In genomic region chr2:118257094-118257493, GRCm38 (mm10) we compare ENCODE assay signal across 8 mouse cellular contexts. TPM values are rescaled to one million over a fixed set of nuclear protein-coding genes. Genes with fewer than 3 reads are reported as not detected.
A peak's percentile ranks its signal among the peaks of the same experiment; 100 is the strongest.
DNase-seq lines count a peak whose midpoint lies in the region; ATAC-seq and TF ChIP-seq lines count a peak whose summit lies in the region.

No protein-coding gene starts in this region.

- peaks cover 32% of the 10 kb centered on the region for H3K4me1 ChIP-seq in hindbrain, embryonic 10.5 days (replicated peaks)
- no peaks in the 10 kb centered on the region for H3K4me1 ChIP-seq in hindbrain, embryonic 11.5 days (replicated peaks; ENCODE audit: control insufficient read depth, insufficient read depth, low read length)
- H3K4me1 ChIP-seq in ES-E14 (ENCODE audit: control insufficient read depth in 2 of 2, insufficient read depth in 2 of 2, low read length in 2 of 2, poor library complexity in 1 of 2) = no peaks in the 10 kb centered on the region; a peak in 1 of 4 replicates
- peaks cover 10% of the 10 kb centered on the region for H3K4me1 ChIP-seq in hindbrain, embryonic 14.5 days (replicated peaks; ENCODE audit: control insufficient read depth, insufficient read depth, low read length)
- peaks cover 5% of the 10 kb centered on the region; the same call in 1 of the 2 replicates for H3K4me1 ChIP-seq in midbrain, embryonic 12.5 days

- no peak for ATAC-seq in hindbrain, embryonic 11.5 days (ENCODE audit: low FRiP score)
- ATAC-seq in hindbrain, embryonic 14.5 days (ENCODE audit: low FRiP score) = no peak
- ATAC-seq in midbrain, embryonic 12.5 days (ENCODE audit: low FRiP score, low read depth) = 0 out of 2 replicates have a peak, but pooled peaks have one; percentile 7
- no peak for ATAC-seq in cerebellum, adult (ENCODE audit: insufficient number of reproducible peaks, low FRiP score, low TSS enrichment)

- in situ Hi-C loops in ES-E14 (cut with MboI; ENCODE audit: low sequenced_read_pairs in 2 of 2, unreplicated experiment in 2 of 2) = no loop called here

- no peak overlapping the region for H3K9ac ChIP-seq in hindbrain, embryonic 11.5 days (ENCODE audit: low read depth, low read length)
- H3K9ac ChIP-seq in ES-E14 (ENCODE audit: insufficient read depth, low read depth, low read length, poor library complexity, severe bottlenecking) = no peak overlapping the region
- no peak overlapping the region for H3K9ac ChIP-seq in hindbrain, embryonic 14.5 days
- no peak overlapping the region for H3K9ac ChIP-seq in midbrain, embryonic 12.5 days (replicated peaks)

- no peaks in the 10 kb centered on the region for H3K36me3 ChIP-seq in hindbrain, embryonic 10.5 days
- H3K36me3 ChIP-seq in hindbrain, embryonic 11.5 days (ENCODE audit: control insufficient read depth, insufficient read depth, low read length) = no peaks in the 10 kb centered on the region
- no peaks in the 10 kb centered on the region for H3K36me3 ChIP-seq in ES-E14 (ENCODE audit: control insufficient read depth, insufficient read depth, low read length, poor library complexity, severe bottlenecking)
- no peaks in the 10 kb centered on the region for H3K36me3 ChIP-seq in hindbrain, embryonic 14.5 days (replicated peaks; ENCODE audit: control insufficient read depth, insufficient read depth)
- no peaks in the 10 kb centered on the region for H3K36me3 ChIP-seq in midbrain, embryonic 12.5 days

- WGBS in hindbrain, embryonic 10.5 days = 78% methylated on average over 8 of the region's 8 CpGs
- 71% methylated on average over 8 of the region's 8 CpGs for WGBS in hindbrain, embryonic 11.5 days
- 82% methylated on average over 8 of the region's 8 CpGs for WGBS in hindbrain, embryonic 14.5 days
- WGBS in midbrain, embryonic 12.5 days = 75% methylated on average over 8 of the region's 8 CpGs

- no peak overlapping the region; the same call in 1 of the 2 replicates for H3K4me2 ChIP-seq in hindbrain, embryonic 11.5 days (replicated peaks; ENCODE audit: low read depth, low read length)
- peak overlapping the region; percentile 60 for H3K4me2 ChIP-seq in hindbrain, embryonic 14.5 days (replicated peaks)
- peak overlapping the region; percentile 65 for H3K4me2 ChIP-seq in midbrain, embryonic 12.5 days (replicated peaks)

- peak overlapping the region; percentile 56 for H3K4me3 ChIP-seq in hindbrain, embryonic 10.5 days
- H3K4me3 ChIP-seq in hindbrain, embryonic 11.5 days (ENCODE audit: low read depth, low read length) = no peak overlapping the region; the same call in 1 of the 2 replicates
- H3K4me3 ChIP-seq in ES-E14 (ENCODE audit: insufficient read depth in 1 of 2, low read depth in 1 of 2, low read length in 2 of 2, poor library complexity in 1 of 2, severe bottlenecking in 1 of 2) = peak overlapping the region; percentile 5 to 31; a peak in 3 of 4 replicates
- H3K4me3 ChIP-seq in hindbrain, embryonic 14.5 days (replicated peaks; ENCODE audit: low read length) = peak overlapping the region; percentile 38
- H3K4me3 ChIP-seq in midbrain, embryonic 12.5 days = no peak overlapping the region

- H3K27me3 ChIP-seq in hindbrain, embryonic 10.5 days (ENCODE audit: insufficient read depth, poor library complexity, severe bottlenecking) = peaks cover 9% of the 10 kb centered on the region; the same call in 1 of the 2 replicates
- H3K27me3 ChIP-seq in hindbrain, embryonic 11.5 days (ENCODE audit: control insufficient read depth, insufficient read depth, low read length) = no peaks in the 10 kb centered on the region
- H3K27me3 ChIP-seq in hindbrain, embryonic 14.5 days (ENCODE audit: control insufficient read depth, insufficient read depth, low read length) = no peaks in the 10 kb centered on the region
- 0 out of 2 replicates have a peak, but pooled peaks cover 3% of the 10 kb centered on the region for H3K27me3 ChIP-seq in midbrain, embryonic 12.5 days

- DNase-seq in hindbrain, embryonic 10.5 days (ENCODE audit: low spot score) = no peak
- no peak for DNase-seq in hindbrain, embryonic 11.5 days (ENCODE audit: low spot score)
- no peak for DNase-seq in ES-E14 (ENCODE audit: low read depth, low spot score)
- no peak for DNase-seq in hindbrain, embryonic 14.5 days (ENCODE audit: low spot score)
- no peak for DNase-seq in cerebellum, postnatal 4 days (ENCODE audit: low spot score in 2 of 2)
- DNase-seq in cerebellum, adult 9-11 months = no peak

- H3K9me3 ChIP-seq in hindbrain, embryonic 10.5 days = no peaks in the 10 kb centered on the region
- no peaks in the 10 kb centered on the region for H3K9me3 ChIP-seq in hindbrain, embryonic 11.5 days (ENCODE audit: control insufficient read depth, low read length)
- no peaks in the 10 kb centered on the region for H3K9me3 ChIP-seq in ES-E14 (ENCODE audit: control insufficient read depth, insufficient read depth, low read depth, low read length)
- no peaks in the 10 kb centered on the region for H3K9me3 ChIP-seq in hindbrain, embryonic 14.5 days (ENCODE audit: control insufficient read depth, low read length)
- H3K9me3 ChIP-seq in midbrain, embryonic 12.5 days = no peaks in the 10 kb centered on the region

- no peak overlapping the region for H3K27ac ChIP-seq in hindbrain, embryonic 10.5 days
- no peak overlapping the region for H3K27ac ChIP-seq in hindbrain, embryonic 11.5 days (ENCODE audit: low read depth, low read length)
- no peak overlapping the region for H3K27ac ChIP-seq in ES-E14 (ENCODE audit: insufficient read depth, low read depth, low read length, poor library complexity, severe bottlenecking)
- no peak overlapping the region for H3K27ac ChIP-seq in hindbrain, embryonic 14.5 days
- H3K27ac ChIP-seq in midbrain, embryonic 12.5 days (replicated peaks) = no peak overlapping the region

TF ChIP-seq in ES-E14, 5 proteins besides CTCF, POLR2A, EP300 and RAD21:
- no peak for TF ChIP-seq HCFC1 (IDR thresholded peaks at IDR 0.05; ENCODE audit: borderline replicate concordance, insufficient read depth, low read length)
- no peak for TF ChIP-seq MAFK (IDR thresholded peaks at IDR 0.05; ENCODE audit: insufficient read depth, low read depth, low read length)
- TF ChIP-seq CHD2 (IDR thresholded peaks at IDR 0.05; ENCODE audit: low read depth, low read length) = peak; percentile 96
TF ChIP-seq in ES-E14: peak in this region for 1.

RNA-seq across cellular contexts. Expression of gene Fsip1, which starts 0.3 kb away (rescaled TPM):
- polyA plus RNA-seq in hindbrain, embryonic 10.5 days (2016; fragmentation: Nextera tagmentation; extraction: Ambion mirVana) = 3.1 and 3.2 TPM in 2 replicates
- 3.5 and 4.6 TPM in 2 replicates for polyA plus RNA-seq in hindbrain, embryonic 11.5 days (2014; fragmentation: Nextera tagmentation; extraction: Ambion mirVana)
- total RNA-seq in ES-E14 (2012; rRNA removed) = 0.63 and 0.85 TPM in 2 replicates
- 2.5 TPM in 2 replicates for polyA plus RNA-seq in hindbrain, embryonic 14.5 days (2014; fragmentation: Nextera tagmentation; extraction: Ambion mirVana)
- polyA plus RNA-seq in midbrain, embryonic 12.5 days (2016; fragmentation: Nextera tagmentation; extraction: Ambion mirVana) = 1.6 and 2.2 TPM in 2 replicates

Comparison
In these comparisons a context has a peak if more than half of its experiments do, and no peak if none do; other contexts are left out.
1. H3K4me3 ChIP-seq: peak in hindbrain, embryonic 10.5 days (single experiment), ES-E14 (2 of 2) and hindbrain, embryonic 14.5 days (single experiment); none in hindbrain, embryonic 11.5 days (single experiment) and midbrain, embryonic 12.5 days (single experiment).